Mouse (Mus musculus) lung, adult 2 months (tissue): ENCODE measurements at regions not wholly inside any gene's neighbourhood (a gene's known extent, or its start where the extent isn't known, plus 50 kb on each side); places are given as distances from the start of the nearest gene placed in this dataset.

Experiments
- DNase-seq: peaks from one replicate; pipeline ENCODE4 v3.0.0; 2022
- H3K4me1 ChIP-seq: fragments of 200-500 bp; 2 replicates; pipeline ENCODE4 v1.6.1; 2011; ENCODE audit warnings: low read length; ENCODE audit not compliant: control insufficient read depth, insufficient read depth
- H3K4me3 ChIP-seq: fragments of 200-500 bp; replicated peaks from 2 replicates; pipeline ENCODE3; 2011; ENCODE audit warnings: low read depth, mild to moderate bottlenecking, control low read depth, low read length; ENCODE audit errors: extremely low read depth
- CTCF ChIP-seq: fragments of 200-500 bp; IDR thresholded peaks from 2 replicates; pipeline ENCODE4 v1.5.1; 2011; ENCODE audit warnings: mild to moderate bottlenecking, low read length, control low read depth; ENCODE audit not compliant: insufficient read depth
- POLR2A ChIP-seq: fragments of 200-500 bp; IDR thresholded peaks from 2 replicates; pipeline ENCODE4 v1.6.1; 2011; ENCODE audit warnings: low read depth, mild to moderate bottlenecking, control low read depth, low read length, borderline replicate concordance; ENCODE audit errors: extremely low read depth
- WGBS: fragments of 180-500 bp; shearing (Covaris S2); methylation state at CpG from one replicate; pipeline ENCODE4 v1.1.7; 2018; 5-methylcytosine and 5-hydroxymethylcytosine counted together

DNA sequence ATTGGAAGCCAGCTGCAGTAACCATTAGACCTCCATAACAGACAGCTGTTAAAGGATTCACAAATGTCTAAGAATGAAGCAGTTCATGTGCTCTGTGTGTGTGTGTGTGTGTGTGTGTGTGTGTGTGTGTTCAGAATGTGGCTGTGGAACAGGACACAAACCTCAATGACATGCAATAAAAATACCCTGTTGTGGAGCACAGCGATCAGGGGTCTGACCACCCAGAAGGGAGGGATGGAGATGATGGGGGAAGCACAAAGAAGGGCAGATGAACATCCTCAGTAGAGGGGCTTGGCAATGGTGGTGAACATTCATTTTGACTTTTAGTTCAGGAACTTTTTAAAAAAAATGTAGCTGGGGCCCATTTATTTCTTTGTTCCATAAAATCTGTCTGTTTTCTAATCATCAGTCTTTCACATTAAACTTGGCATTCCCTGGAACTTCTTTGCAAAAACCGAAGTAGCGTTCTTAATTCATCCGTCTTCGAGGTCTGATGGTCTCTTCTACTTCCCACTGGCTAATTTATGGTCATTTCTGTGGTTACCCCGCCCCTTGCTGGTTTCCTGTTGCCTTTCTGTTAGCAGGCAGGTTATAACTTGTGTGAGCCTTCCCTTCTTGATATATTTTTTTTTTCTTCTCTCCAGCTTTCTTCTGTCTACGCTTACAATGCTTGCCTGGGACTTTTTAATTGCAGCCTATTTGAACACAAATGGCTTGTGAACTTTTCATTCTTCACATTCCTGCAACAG is 165.6 kb downstream of the Usp46 start:
- Histone ChIP-seq H3K4me3 (no peak overlapping the region), H3K4me1 (no peaks in the 10 kb centered on the region; the same call in 1 of the 2 replicates)
- TF ChIP-seq CTCF = no peak
- no peak for TF ChIP-seq POLR2A
- WGBS = 37% methylated on average over 7 of the region's 7 CpGs
- no peak for DNase-seq

- DNase-seq = no peak
- 50% methylated on average over 8 of the region's 8 CpGs for WGBS
- Histone ChIP-seq H3K4me1 (no peaks in the 10 kb centered on the region; the same call in 1 of the 2 replicates), H3K4me3 (no peak overlapping the region)
- TF ChIP-seq POLR2A = no peak
- no peak for TF ChIP-seq CTCF
Observed at GRCm38 (mm10) chr5:73903219-73903570, 165.0 kb downstream of the Usp46 start.

GRCm38 (mm10) chr5:73904146-73904811 is 164.0 kb downstream of the Usp46 start:
- Histone ChIP-seq H3K4me3 (no peak overlapping the region), H3K4me1 (no peaks in the 10 kb centered on the region; the same call in 1 of the 2 replicates)
- WGBS = 81% methylated on average over 8 of the region's 8 CpGs
- TF ChIP-seq CTCF = no peak
- no peak for TF ChIP-seq POLR2A
- no peak for DNase-seq

DNA sequence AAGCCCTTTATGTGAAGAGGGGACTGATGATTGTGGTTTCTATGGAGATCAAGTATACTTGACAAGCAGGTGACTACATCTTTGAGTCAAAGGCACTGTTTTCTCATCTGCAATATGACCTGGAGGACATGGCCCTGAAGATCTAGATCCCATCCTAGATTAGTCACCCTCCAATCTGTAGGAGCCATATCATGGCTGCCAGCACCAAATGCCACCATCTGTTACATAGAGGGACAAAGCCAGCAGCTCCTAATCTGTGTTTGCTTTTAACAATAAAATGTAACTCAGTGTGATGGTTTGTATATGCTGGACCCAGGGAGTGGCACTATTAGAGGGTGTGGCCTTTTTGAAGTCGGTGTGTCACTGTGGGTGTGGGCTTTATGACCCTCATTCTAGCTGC is 156.1 kb downstream of the Usp46 start:
- H3K4me1 ChIP-seq = no peaks in the 10 kb centered on the region
- 35% methylated on average over 1 of the region's 1 CpGs for WGBS

GRCm38 (mm10) chr5:73913116-73913515 is 155.1 kb downstream of the Usp46 start:
- DNase-seq = no peak
- WGBS = 47% methylated on average over 6 of the region's 6 CpGs
- no peak for TF ChIP-seq POLR2A
- no peaks in the 10 kb centered on the region for H3K4me1 ChIP-seq
- H3K4me3 ChIP-seq = no peak overlapping the region

More for the DNA sequence above, 156.1 kb downstream of the Usp46 start:
- no peak overlapping the region for H3K4me3 ChIP-seq
- TF ChIP-seq POLR2A = no peak
- no peak for TF ChIP-seq CTCF
- DNase-seq = no peak

DNA sequence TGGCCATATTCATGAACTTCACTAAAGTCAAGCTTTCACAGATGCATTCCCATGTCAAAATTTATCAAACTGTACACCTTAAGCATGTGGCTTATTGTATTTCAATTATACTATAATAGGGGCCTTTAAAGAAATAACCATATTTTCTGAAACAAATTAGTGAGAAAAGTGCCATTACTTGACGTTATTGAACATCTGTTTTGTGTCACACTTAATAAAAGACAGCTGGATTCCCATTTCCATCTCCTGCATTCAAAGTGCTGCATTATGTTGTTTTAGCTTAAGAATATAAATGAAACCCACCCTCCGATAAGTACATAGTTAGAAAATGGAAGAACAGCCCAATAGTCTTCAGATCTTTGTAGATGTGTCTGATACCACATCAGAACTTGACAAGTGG is 150.2 kb downstream of the Usp46 start:
- DNase-seq = no peak
- 76% methylated on average over 2 of the region's 2 CpGs for WGBS
- TF ChIP-seq CTCF (no peak), POLR2A (no peak)

GRCm38 (mm10) chr5:73919936-73920335 is 148.3 kb downstream of the Usp46 start:
- 53% methylated on average over 6 of the region's 6 CpGs for WGBS
- TF ChIP-seq POLR2A (no peak), CTCF (no peak)
- no peak for DNase-seq
- Histone ChIP-seq H3K4me1 (no peaks in the 10 kb centered on the region), H3K4me3 (no peak overlapping the region)

More for the DNA sequence above, 150.2 kb downstream of the Usp46 start:
- Histone ChIP-seq H3K4me3 (no peak overlapping the region), H3K4me1 (no peaks in the 10 kb centered on the region)

DNA sequence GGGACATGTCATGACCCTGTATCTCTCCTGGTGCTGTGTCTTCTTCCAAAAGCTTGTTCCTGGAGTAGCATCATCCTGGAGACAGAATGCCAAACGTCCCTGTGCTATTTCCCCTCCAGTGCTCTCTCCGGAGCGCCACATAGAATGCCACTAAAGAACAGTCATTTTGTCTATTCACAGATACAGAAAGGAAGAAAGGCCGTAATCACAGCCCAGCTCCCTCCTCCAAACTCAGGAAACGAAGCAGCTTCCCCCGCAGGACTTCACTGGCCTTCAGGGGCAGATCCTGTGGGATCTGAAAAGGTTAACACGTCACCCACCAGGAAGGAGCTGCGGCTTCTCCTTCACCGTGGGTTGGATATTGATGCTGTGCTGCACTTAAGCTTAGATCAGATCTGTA is 140.7 kb downstream of the Usp46 start:
- WGBS = 55% methylated on average over 9 of the region's 9 CpGs
- TF ChIP-seq POLR2A (no peak), CTCF (no peak)
- no peaks in the 10 kb centered on the region for H3K4me1 ChIP-seq
- DNase-seq = no peak
- no peak overlapping the region for H3K4me3 ChIP-seq

DNA sequence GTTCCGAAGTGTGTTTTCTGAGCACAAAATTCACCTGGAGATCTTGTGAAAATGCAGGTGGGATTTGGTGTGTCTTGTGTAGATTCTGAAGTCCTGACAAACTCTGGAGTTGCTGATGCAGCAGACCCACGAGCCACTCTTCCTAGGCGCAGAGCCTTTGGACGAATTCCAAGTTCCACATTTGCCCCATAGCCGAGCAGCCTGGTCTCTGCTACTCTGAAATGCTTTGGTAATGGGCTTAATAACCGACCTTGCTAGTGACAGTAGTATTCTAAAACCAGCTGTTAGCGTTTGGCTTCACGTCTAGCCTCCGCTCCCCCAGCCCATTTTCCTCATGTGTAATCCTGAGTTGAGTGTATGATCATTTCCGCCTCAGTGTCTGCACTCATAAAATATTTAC is 139.5 kb downstream of the Usp46 start:
- TF ChIP-seq POLR2A = no peak
- TF ChIP-seq CTCF = no peak
- H3K4me1 ChIP-seq = no peaks in the 10 kb centered on the region
- no peak overlapping the region for H3K4me3 ChIP-seq
- DNase-seq = no peak
- 70% methylated on average over 10 of the region's 10 CpGs for WGBS

- H3K4me3 ChIP-seq = no peak overlapping the region
- H3K4me1 ChIP-seq = no peaks in the 10 kb centered on the region
- DNase-seq = no peak
- TF ChIP-seq POLR2A (no peak), CTCF (no peak)
- WGBS = 70% methylated on average over 5 of the region's 5 CpGs
Observed at GRCm38 (mm10) chr5:73930205-73930604, 138.0 kb downstream of the Usp46 start.
